11 mouse cellular contexts compared by ENCODE assay signal in genomic region chr10:9602845-9603244, GRCm38 (mm10).
DNase-seq lines count a peak whose midpoint lies in the region; ATAC-seq and TF ChIP-seq lines count a peak whose summit lies in the region.
"Had no signal": no experiment of that assay in that cellular context is flagged by ENCODE, and none has a peak within 500 bp of the region (broad histone marks: within the 10 kb centered on the region; RNA-seq: fewer than 3 reads in every experiment).

No protein-coding gene starts in this region.

- no peak for TF ChIP-seq CTCF in forebrain, postnatal 0 days (IDR thresholded peaks at IDR 0.05; ENCODE audit: low read depth)
- no peak for TF ChIP-seq CTCF in midbrain, postnatal 0 days (IDR thresholded peaks at IDR 0.05)

- no peak overlapping the region for H3K9ac ChIP-seq in forebrain, postnatal 0 days
- no peak overlapping the region for H3K9ac ChIP-seq in forebrain, embryonic 11.5 days (ENCODE audit: low read length)
- H3K9ac ChIP-seq in heart, embryonic 15.5 days = no peak overlapping the region
- H3K9ac ChIP-seq in midbrain, postnatal 0 days (replicated peaks; ENCODE audit: low read length, poor library complexity, severe bottlenecking) = no peak overlapping the region
- H3K9ac ChIP-seq: neural tube, embryonic 13.5 days had no signal

- peak; percentile 41 for DNase-seq in forebrain, postnatal 0 days
- DNase-seq in forebrain, embryonic 11.5 days (ENCODE audit: low spot score) = no peak
- DNase-seq in NIH3T3 (ENCODE audit: low read depth) (peak; percentile 17), MN1 (ENCODE audit: low spot score) (no peak)
- peak; percentile 53 for DNase-seq in lung, postnatal 25 days (ENCODE audit: low spot score)
- no peak for DNase-seq in spleen, postnatal 36 days (ENCODE audit: low spot score in 2 of 2)
- DNase-seq in midbrain, postnatal 0 days (ENCODE audit: low spot score) = no peak

- H3K27ac ChIP-seq in forebrain, postnatal 0 days (ENCODE audit: low read depth, low read length) = no peak overlapping the region
- no peak overlapping the region for H3K27ac ChIP-seq in forebrain, embryonic 11.5 days (ENCODE audit: low read depth, low read length)
- no peak overlapping the region for H3K27ac ChIP-seq in heart, embryonic 15.5 days
- H3K27ac ChIP-seq in midbrain, postnatal 0 days (ENCODE audit: low read depth, low read length) = no peak overlapping the region
- H3K27ac ChIP-seq: neural tube, embryonic 13.5 days had no signal

- no peaks in the 10 kb centered on the region for H3K36me3 ChIP-seq in forebrain, postnatal 0 days (ENCODE audit: insufficient read depth)
- H3K36me3 ChIP-seq in forebrain, embryonic 11.5 days (ENCODE audit: control insufficient read depth, insufficient read depth, low read length) = no peaks in the 10 kb centered on the region
- H3K36me3 ChIP-seq in heart, embryonic 15.5 days = no peaks in the 10 kb centered on the region
- H3K36me3 ChIP-seq in midbrain, postnatal 0 days (ENCODE audit: insufficient read depth, low read length) = no peaks in the 10 kb centered on the region
- H3K36me3 ChIP-seq: neural tube, embryonic 13.5 days had no signal

- H3K4me3 ChIP-seq in forebrain, postnatal 0 days (ENCODE audit: low read depth, low read length) = no peak overlapping the region
- no peak overlapping the region for H3K4me3 ChIP-seq in forebrain, embryonic 11.5 days (ENCODE audit: low read depth, low read length)
- no peak overlapping the region for H3K4me3 ChIP-seq in heart, embryonic 15.5 days
- no peak overlapping the region for H3K4me3 ChIP-seq in midbrain, postnatal 0 days (ENCODE audit: low read depth, low read length)
- H3K4me3 ChIP-seq: megakaryocyte, embryonic 14.5 days; neural tube, embryonic 13.5 days had no signal

- no peaks in the 10 kb centered on the region for H3K9me3 ChIP-seq in forebrain, postnatal 0 days (ENCODE audit: low read length)
- no peaks in the 10 kb centered on the region for H3K9me3 ChIP-seq in forebrain, embryonic 11.5 days (ENCODE audit: control insufficient read depth, low read length)
- no peaks in the 10 kb centered on the region for H3K9me3 ChIP-seq in heart, embryonic 15.5 days (replicated peaks)
- H3K9me3 ChIP-seq in midbrain, postnatal 0 days (ENCODE audit: low read length) = no peaks in the 10 kb centered on the region
- H3K9me3 ChIP-seq: megakaryocyte, embryonic 14.5 days; neural tube, embryonic 13.5 days had no signal

- whole genome bisulfite sequencing in forebrain, postnatal 0 days = 53% methylated on average over 5 of the region's 5 CpGs
- 91% methylated on average over 5 of the region's 5 CpGs for WGBS in forebrain, embryonic 11.5 days
- 48% methylated on average over 5 of the region's 5 CpGs for WGBS in heart, embryonic 15.5 days
- WGBS in midbrain, postnatal 0 days = 80% methylated on average over 5 of the region's 5 CpGs

- H3K27me3 ChIP-seq in forebrain, postnatal 0 days (ENCODE audit: insufficient read depth, low read length) = no peaks in the 10 kb centered on the region
- H3K27me3 ChIP-seq in forebrain, embryonic 11.5 days (ENCODE audit: control insufficient read depth, insufficient read depth, low read length) = no peaks in the 10 kb centered on the region
- H3K27me3 ChIP-seq in heart, embryonic 15.5 days = no peaks in the 10 kb centered on the region
- no peaks in the 10 kb centered on the region for H3K27me3 ChIP-seq in midbrain, postnatal 0 days (ENCODE audit: insufficient read depth, low read length)
- H3K27me3 ChIP-seq: megakaryocyte, embryonic 14.5 days; neural tube, embryonic 13.5 days had no signal

- H3K4me2 ChIP-seq in forebrain, postnatal 0 days (ENCODE audit: low read depth) = no peak overlapping the region
- no peak overlapping the region for H3K4me2 ChIP-seq in forebrain, embryonic 11.5 days (ENCODE audit: low read depth, low read length, severe bottlenecking)
- H3K4me2 ChIP-seq in heart, embryonic 15.5 days = no peak overlapping the region
- H3K4me2 ChIP-seq in midbrain, postnatal 0 days (ENCODE audit: low read depth, low read length, poor library complexity, severe bottlenecking) = no peak overlapping the region
- H3K4me2 ChIP-seq: neural tube, embryonic 13.5 days had no signal

- ATAC-seq in forebrain, postnatal 0 days = peak; percentile 65
- no peak for ATAC-seq in forebrain, embryonic 11.5 days (replicated peaks; ENCODE audit: low FRiP score)
- ATAC-seq in heart, embryonic 15.5 days (replicated peaks; ENCODE audit: insufficient number of reproducible peaks, insufficient read depth, low FRiP score, low read depth) = 0 out of 2 replicates have a peak, but pooled peaks have one; percentile 22
- ATAC-seq in midbrain, postnatal 0 days (ENCODE audit: low FRiP score) = no peak
- ATAC-seq: CD4-positive, CD25-positive, alpha-beta regulatory T cell, adult 4 months had no signal

- no peaks in the 10 kb centered on the region for H3K4me1 ChIP-seq in forebrain, postnatal 0 days (ENCODE audit: insufficient read depth)
- H3K4me1 ChIP-seq in forebrain, embryonic 11.5 days (replicated peaks; ENCODE audit: control insufficient read depth, insufficient read depth, low read length) = no peaks in the 10 kb centered on the region
- H3K4me1 ChIP-seq in heart, embryonic 15.5 days (replicated peaks) = no peaks in the 10 kb centered on the region; the same call in 1 of the 2 replicates
- H3K4me1 ChIP-seq in midbrain, postnatal 0 days (ENCODE audit: insufficient read depth, low read length) = no peaks in the 10 kb centered on the region
- H3K4me1 ChIP-seq: megakaryocyte, embryonic 14.5 days; neural tube, embryonic 13.5 days had no signal

Comparison
In these comparisons a context has a peak if more than half of its experiments do, and no peak if none do; other contexts are left out.
1. ATAC-seq: peak in forebrain, postnatal 0 days (single experiment) and heart, embryonic 15.5 days (single experiment); none in forebrain, embryonic 11.5 days (single experiment) and midbrain, postnatal 0 days (single experiment).
2. DNase-seq: peak in forebrain, postnatal 0 days (single experiment), NIH3T3 (single experiment) and lung, postnatal 25 days (single experiment); none in forebrain, embryonic 11.5 days (single experiment), MN1 (single experiment), spleen, postnatal 36 days (0 of 2) and midbrain, postnatal 0 days (single experiment).